In the genomic region with DNA sequence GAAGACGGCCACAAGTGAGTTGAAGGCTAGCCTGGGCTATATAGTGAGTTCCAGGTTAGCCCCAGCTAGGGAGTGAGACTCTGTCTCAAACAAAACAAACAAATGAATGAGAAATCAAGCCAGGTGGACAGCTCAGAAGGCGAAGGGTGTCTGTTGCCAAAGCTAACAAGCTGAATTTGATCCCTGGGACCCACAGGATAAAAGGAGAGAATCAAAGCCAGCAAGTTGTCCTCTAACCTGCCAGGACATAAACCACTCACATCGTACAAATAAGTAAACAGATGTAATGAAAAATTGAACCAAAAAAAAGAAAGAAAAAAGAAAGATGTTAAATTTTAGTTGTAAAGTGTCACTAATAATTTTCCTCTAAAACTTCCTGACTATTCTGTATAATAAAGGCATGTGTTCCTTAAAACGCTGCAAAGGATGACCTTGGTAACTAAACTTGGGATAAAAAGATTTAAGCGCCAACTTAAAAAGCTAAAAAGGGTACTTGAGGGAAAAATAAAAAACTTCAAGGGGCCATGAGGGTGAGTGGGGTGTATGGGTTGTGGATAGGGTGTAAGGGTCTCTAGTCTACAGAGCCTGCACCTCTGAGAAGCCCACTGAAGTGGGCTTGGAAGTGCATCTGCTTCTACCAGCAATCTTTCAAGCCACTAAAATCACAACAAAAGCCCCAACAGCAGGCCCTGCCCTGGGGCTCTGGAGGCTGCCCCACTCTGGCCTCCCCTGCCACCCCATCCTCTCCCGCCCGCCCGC, we compare ENCODE assay signal across 7 mouse cellular contexts. TPM values are rescaled to one million over a fixed set of nuclear protein-coding genes. Genes with fewer than 3 reads are reported as not detected.
DNase-seq lines count a peak whose midpoint lies in the region; ATAC-seq lines count a peak whose summit lies in the region.

No protein-coding gene starts in this region.

- H3K4me1 ChIP-seq in kidney, embryonic 14.5 days (ENCODE audit: control insufficient read depth, insufficient read depth, low read length): peaks cover 27% of the 10 kb centered on the region
- H3K4me1 ChIP-seq in embryonic facial prominence, embryonic 12.5 days: peaks cover 19% of the 10 kb centered on the region
- H3K4me1 ChIP-seq in hindbrain, embryonic 11.5 days (replicated peaks; ENCODE audit: control insufficient read depth, insufficient read depth, low read length): peaks cover 8% of the 10 kb centered on the region
- peaks cover 8% of the 10 kb centered on the region; the same call in 1 of the 2 replicates for H3K4me1 ChIP-seq in midbrain, embryonic 14.5 days (ENCODE audit: control insufficient read depth, insufficient read depth, low read length)

- no peaks in the 10 kb centered on the region for H3K27me3 ChIP-seq in kidney, embryonic 14.5 days (ENCODE audit: control insufficient read depth, insufficient read depth, low read length)
- H3K27me3 ChIP-seq in embryonic facial prominence, embryonic 12.5 days: no peaks in the 10 kb centered on the region
- H3K27me3 ChIP-seq in hindbrain, embryonic 11.5 days (ENCODE audit: control insufficient read depth, insufficient read depth, low read length): no peaks in the 10 kb centered on the region
- H3K27me3 ChIP-seq in midbrain, embryonic 14.5 days (ENCODE audit: control insufficient read depth, insufficient read depth, low read length): no peaks in the 10 kb centered on the region

- 26% methylated on average over 8 of the region's 8 CpGs for WGBS in kidney, embryonic 14.5 days
- WGBS in embryonic facial prominence, embryonic 12.5 days: 47% methylated on average over 8 of the region's 8 CpGs
- WGBS in hindbrain, embryonic 11.5 days: 51% methylated on average over 8 of the region's 8 CpGs
- 42% methylated on average over 8 of the region's 8 CpGs for WGBS in midbrain, embryonic 14.5 days

- ATAC-seq in kidney, embryonic 14.5 days (ENCODE audit: low FRiP score, low TSS enrichment): peak; percentile 66
- no peak; the same call in 1 of the 2 replicates for ATAC-seq in embryonic facial prominence, embryonic 12.5 days (ENCODE audit: insufficient number of reproducible peaks, insufficient read depth, low FRiP score, low TSS enrichment)
- ATAC-seq in hindbrain, embryonic 11.5 days (ENCODE audit: low FRiP score): no peak; the same call in 1 of the 2 replicates
- ATAC-seq in midbrain, embryonic 14.5 days (ENCODE audit: low FRiP score, low TSS enrichment): no peak

- H3K4me3 ChIP-seq in kidney, embryonic 14.5 days (ENCODE audit: low read length): no peak overlapping the region
- no peak overlapping the region for H3K4me3 ChIP-seq in embryonic facial prominence, embryonic 12.5 days
- no peak overlapping the region for H3K4me3 ChIP-seq in hindbrain, embryonic 11.5 days (ENCODE audit: low read depth, low read length)
- no peak overlapping the region for H3K4me3 ChIP-seq in midbrain, embryonic 14.5 days (replicated peaks; ENCODE audit: low read depth, low read length)

- H3K27ac ChIP-seq in kidney, embryonic 14.5 days (ENCODE audit: low read depth, low read length): peak overlapping the region; percentile 77
- peak overlapping the region; percentile 83 for H3K27ac ChIP-seq in embryonic facial prominence, embryonic 12.5 days
- peak overlapping the region; percentile 75 for H3K27ac ChIP-seq in hindbrain, embryonic 11.5 days (ENCODE audit: low read depth, low read length)
- peak overlapping the region; percentile 37 for H3K27ac ChIP-seq in midbrain, embryonic 14.5 days (replicated peaks; ENCODE audit: low read depth, low read length)

- no peak overlapping the region for H3K4me2 ChIP-seq in kidney, embryonic 14.5 days (replicated peaks; ENCODE audit: low read depth, low read length)
- H3K4me2 ChIP-seq in embryonic facial prominence, embryonic 12.5 days (replicated peaks): peak overlapping the region; percentile 22; the same call in 1 of the 2 replicates
- peak overlapping the region; percentile 30 for H3K4me2 ChIP-seq in hindbrain, embryonic 11.5 days (replicated peaks; ENCODE audit: low read depth, low read length)
- H3K4me2 ChIP-seq in midbrain, embryonic 14.5 days (ENCODE audit: low read length): 0 out of 2 replicates have a peak overlapping the region, but pooled peaks have one; percentile 9

- no peak for DNase-seq in kidney, adult 9 months
- DNase-seq in hindbrain, embryonic 11.5 days (ENCODE audit: low spot score): no peak
- no peak for DNase-seq in midbrain, embryonic 14.5 days
- DNase-seq in layer of hippocampus, postnatal 14 days (ENCODE audit: low spot score in 2 of 2): no peak
- no peak for DNase-seq in retina, postnatal 1 day

- no peaks in the 10 kb centered on the region for H3K9me3 ChIP-seq in kidney, embryonic 14.5 days (ENCODE audit: control insufficient read depth, low read length)
- no peaks in the 10 kb centered on the region for H3K9me3 ChIP-seq in embryonic facial prominence, embryonic 12.5 days
- no peaks in the 10 kb centered on the region for H3K9me3 ChIP-seq in hindbrain, embryonic 11.5 days (ENCODE audit: control insufficient read depth, low read length)
- H3K9me3 ChIP-seq in midbrain, embryonic 14.5 days (ENCODE audit: control insufficient read depth, low read length): no peaks in the 10 kb centered on the region

- H3K36me3 ChIP-seq in kidney, embryonic 14.5 days (ENCODE audit: control insufficient read depth, insufficient read depth, low read length): no peaks in the 10 kb centered on the region
- H3K36me3 ChIP-seq in embryonic facial prominence, embryonic 12.5 days: no peaks in the 10 kb centered on the region
- no peaks in the 10 kb centered on the region for H3K36me3 ChIP-seq in hindbrain, embryonic 11.5 days (ENCODE audit: control insufficient read depth, insufficient read depth, low read length)
- no peaks in the 10 kb centered on the region for H3K36me3 ChIP-seq in midbrain, embryonic 14.5 days (ENCODE audit: control insufficient read depth, insufficient read depth, low read length)

- 0 out of 2 replicates have a peak overlapping the region, but pooled peaks have one; percentile 3 for H3K9ac ChIP-seq in kidney, embryonic 14.5 days (ENCODE audit: low read depth, low read length)
- peak overlapping the region; percentile 7; the same call in 1 of the 2 replicates for H3K9ac ChIP-seq in embryonic facial prominence, embryonic 12.5 days
- peak overlapping the region; percentile 53 for H3K9ac ChIP-seq in hindbrain, embryonic 11.5 days (ENCODE audit: low read depth, low read length)
- no peak overlapping the region for H3K9ac ChIP-seq in midbrain, embryonic 14.5 days (replicated peaks; ENCODE audit: low read length)

RNA-seq across cellular contexts. Expression of a gene that starts 30.4 kb away (rescaled TPM):
- polyA plus RNA-seq in kidney, embryonic 14.5 days (2014; fragmentation: Nextera tagmentation; extraction: Ambion mirVana): 234 and 300 TPM in 2 replicates
- 239 and 256 TPM in 2 replicates for polyA plus RNA-seq in embryonic facial prominence, embryonic 12.5 days (2016; fragmentation: Nextera tagmentation; extraction: Ambion mirVana)
- polyA plus RNA-seq in hindbrain, embryonic 11.5 days (2014; fragmentation: Nextera tagmentation; extraction: Ambion mirVana): 304 and 306 TPM in 2 replicates
- polyA plus RNA-seq in midbrain, embryonic 14.5 days (2014; fragmentation: Nextera tagmentation; extraction: Ambion mirVana): 327 and 366 TPM in 2 replicates
- total RNA-seq in layer of hippocampus, postnatal 14 days (2021): 100 to 1,000 TPM; 169 to 184 TPM

RNA-seq across cellular contexts. Expression of a gene that starts 39.6 kb away (rescaled TPM):
- polyA plus RNA-seq in kidney, embryonic 14.5 days (2014; fragmentation: Nextera tagmentation; extraction: Ambion mirVana): 6.0 and 9.6 TPM in 2 replicates
- polyA plus RNA-seq in embryonic facial prominence, embryonic 12.5 days (2016; fragmentation: Nextera tagmentation; extraction: Ambion mirVana): 6.6 and 7.1 TPM in 2 replicates
- 2.5 and 4.9 TPM in 2 replicates for polyA plus RNA-seq in hindbrain, embryonic 11.5 days (2014; fragmentation: Nextera tagmentation; extraction: Ambion mirVana)
- 1.9 and 2.8 TPM in 2 replicates for polyA plus RNA-seq in midbrain, embryonic 14.5 days (2014; fragmentation: Nextera tagmentation; extraction: Ambion mirVana)
- 1 to 10 TPM; 5.2 to 6.7 TPM for total RNA-seq in layer of hippocampus, postnatal 14 days (2021)
